Mouse (Mus musculus): ENCODE measurements around the gene Pid1.

The Pid1 gene

GRCm38 (mm10) chr1:84363967-84364366, at the start of gene Pid1:
TSS of gene Pid1 (minus strand) at chr1:84364180.
- in situ Hi-C loops (cut with MboI, MseI) = no loop called here

GRCm38 (mm10) chr1:84409514-84409913, 45.5 kb upstream of the Pid1 start:
- in situ Hi-C loops (cut with MboI, MseI) = no loop called here

GRCm38 (mm10) chr1:84408873-84409272, 44.9 kb upstream of the Pid1 start:
- in situ Hi-C loops (cut with MboI, MseI) = no loop called here

GRCm38 (mm10) chr1:84406891-84407290, 42.9 kb upstream of the Pid1 start:
- in situ Hi-C loops (cut with MboI, MseI) = no loop called here

GRCm38 (mm10) chr1:84405551-84406290, 41.7 kb upstream of the Pid1 start:
- in situ Hi-C loops (cut with MboI, MseI) = no loop called here

- in situ Hi-C loops (cut with MboI, MseI) = no loop called here
Measured at GRCm38 (mm10) chr1:84404880-84405279, 40.9 kb upstream of the Pid1 start.

GRCm38 (mm10) chr1:84402154-84402553, 38.2 kb upstream of the Pid1 start:
- in situ Hi-C loops (cut with MboI, MseI) = no loop called here

GRCm38 (mm10) chr1:84399671-84400070, 35.7 kb upstream of the Pid1 start:
- in situ Hi-C loops (cut with MboI, MseI) = no loop called here

GRCm38 (mm10) chr1:84399118-84399517, 35.1 kb upstream of the Pid1 start:
- in situ Hi-C loops (cut with MboI, MseI) = no loop called here

- in situ Hi-C loops (cut with MboI, MseI) = no loop called here
Measured at GRCm38 (mm10) chr1:84396787-84397186, 32.8 kb upstream of the Pid1 start.

- in situ Hi-C loops (cut with MboI, MseI) = no loop called here
Measured at GRCm38 (mm10) chr1:84395928-84396327, 31.9 kb upstream of the Pid1 start.

GRCm38 (mm10) chr1:84390961-84391360, 27.0 kb upstream of the Pid1 start:
- in situ Hi-C loops (cut with MboI, MseI) = no loop called here

- in situ Hi-C loops (cut with MboI, MseI) = no loop called here
Measured at GRCm38 (mm10) chr1:84387616-84388015, 23.6 kb upstream of the Pid1 start.

GRCm38 (mm10) chr1:84386481-84387146, 22.6 kb upstream of the Pid1 start:
- in situ Hi-C loops (cut with MboI, MseI) = no loop called here

- in situ Hi-C loops (cut with MboI, MseI) = no loop called here
Measured at GRCm38 (mm10) chr1:84382709-84383108, 18.7 kb upstream of the Pid1 start.

- in situ Hi-C loops (cut with MboI, MseI) = no loop called here
Measured at GRCm38 (mm10) chr1:84382064-84382463, 18.1 kb upstream of the Pid1 start.

- in situ Hi-C loops (cut with MboI, MseI) = no loop called here
Measured at GRCm38 (mm10) chr1:84380895-84381294, 16.9 kb upstream of the Pid1 start.

GRCm38 (mm10) chr1:84367733-84368132, 3.8 kb upstream of the Pid1 start:
- in situ Hi-C loops (cut with MboI, MseI) = no loop called here

GRCm38 (mm10) chr1:84366553-84366952, 2.6 kb upstream of the Pid1 start:
- in situ Hi-C loops (cut with MboI, MseI) = no loop called here

GRCm38 (mm10) chr1:84362709-84363617, 1.0 kb downstream of the Pid1 start:
- in situ Hi-C loops (cut with MboI, MseI) = no loop called here

GRCm38 (mm10) chr1:84362209-84362608, 1.8 kb downstream of the Pid1 start:
- in situ Hi-C loops (cut with MboI, MseI) = no loop called here

GRCm38 (mm10) chr1:84361389-84361788, 2.6 kb downstream of the Pid1 start:
- in situ Hi-C loops (cut with MboI, MseI) = no loop called here
